Mouse (Mus musculus) small intestine, adult 2 months (tissue): ENCODE measurements around the gene Gm33543.

Experiments
- CTCF ChIP-seq: fragments of 200-500 bp; IDR thresholded peaks from 2 replicates; pipeline ENCODE4 v1.5.1; 2012; ENCODE audit warnings: low read depth, mild to moderate bottlenecking, control low read depth, inconsistent platforms, low read length, moderate library complexity, mixed read lengths; ENCODE audit not compliant: insufficient replicate concordance, insufficient read length; ENCODE audit errors: extremely low read depth
- POLR2A ChIP-seq: fragments of 200-500 bp; IDR thresholded peaks from 2 replicates; pipeline ENCODE4 v1.6.1; 2012; ENCODE audit warnings: low read depth, mild to moderate bottlenecking, control low read depth, inconsistent platforms, low read length, moderate library complexity

DNA sequence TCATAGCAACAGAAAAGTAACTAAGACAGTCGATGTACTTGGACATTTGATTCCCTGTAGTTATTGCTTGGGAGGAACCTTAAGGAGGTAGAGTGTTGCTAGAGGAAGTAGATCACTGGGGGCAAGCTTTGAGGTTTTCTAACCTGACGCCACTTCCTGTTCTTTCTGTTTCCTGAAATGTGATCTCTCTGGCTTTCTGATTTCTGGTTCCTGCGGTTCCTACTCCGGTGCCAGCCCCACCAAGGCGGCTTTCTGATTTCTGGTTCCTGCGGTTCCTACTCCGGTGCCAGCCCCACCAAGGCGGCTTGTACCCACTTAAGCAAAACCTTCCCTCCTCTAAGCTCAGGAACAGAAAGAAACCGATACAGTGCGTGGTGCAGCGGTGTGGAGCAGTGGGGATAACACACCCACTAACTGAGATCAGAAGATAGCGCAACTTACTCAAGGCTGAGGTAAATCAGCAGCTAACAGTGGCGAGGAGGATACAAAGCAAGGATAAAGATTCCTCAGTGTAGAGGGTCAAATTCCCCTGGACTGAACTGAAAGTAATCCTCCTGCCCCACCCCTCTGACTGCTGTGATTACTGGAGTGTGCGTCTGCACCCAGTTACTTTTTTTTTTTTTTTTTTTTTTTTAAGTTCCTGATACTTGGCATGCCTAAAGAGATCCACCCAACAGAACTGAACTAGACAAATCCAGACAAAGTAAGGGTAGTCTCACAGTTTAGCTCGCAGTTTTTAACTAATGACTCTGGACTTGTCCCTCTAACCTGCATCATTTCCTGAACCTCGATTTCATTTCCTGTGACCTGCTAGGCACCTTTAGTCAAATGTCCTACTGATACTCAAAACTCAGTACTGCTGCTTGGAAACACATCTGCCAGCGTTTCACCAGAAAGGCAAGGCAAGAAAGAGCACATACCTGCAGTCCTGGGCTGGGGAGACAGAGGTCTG is 37.5 kb upstream of the Gm33543 start:
- TF ChIP-seq POLR2A (no peak), CTCF (no peak)
